Mouse (Mus musculus) limb, embryonic 12.5 days (tissue): ENCODE measurements around the gene Glod5. TPM values are rescaled to one million over a fixed set of nuclear protein-coding genes. Genes with fewer than 3 reads are reported as not detected.

Source experiments
- ATAC-seq: fragments of 200-750 bp; cut with Nextera tagmentation; 2 replicates; pipeline ENCODE4 v1.8.0; 2017; ENCODE audit warnings: low read depth, moderate TSS enrichment; ENCODE audit not compliant: insufficient number of reproducible peaks, insufficient read depth, low FRiP score, low TSS enrichment
- H3K27ac ChIP-seq: fragments of 300-500 bp; sonication (generic); 2 replicates; pipeline ENCODE4 v1.5.1; 2016; ENCODE audit warnings: mild to moderate bottlenecking, moderate library complexity
- H3K27me3 ChIP-seq: fragments of 300-500 bp; sonication (generic); 2 replicates; pipeline ENCODE4 v1.6.1; 2016; ENCODE audit warnings: mild to moderate bottlenecking, moderate library complexity
- H3K36me3 ChIP-seq: fragments of 300-500 bp; sonication (generic); 2 replicates; pipeline ENCODE4 v1.6.1; 2016; ENCODE audit warnings: mild to moderate bottlenecking, moderate library complexity
- H3K4me1 ChIP-seq: fragments of 300-500 bp; sonication (generic); replicated peaks from 2 replicates; pipeline ENCODE4 v1.6.1; 2016
- H3K4me2 ChIP-seq: fragments of 300-500 bp; sonication (generic); 2 replicates; pipeline ENCODE4 v1.6.1; 2016; ENCODE audit warnings: mild to moderate bottlenecking, moderate library complexity
- H3K4me3 ChIP-seq: fragments of 300-500 bp; sonication (generic); replicated peaks from 2 replicates; pipeline ENCODE4 v1.5.1; 2016; ENCODE audit warnings: mild to moderate bottlenecking
- H3K9ac ChIP-seq: fragments of 300-500 bp; sonication (generic); replicated peaks from 2 replicates; pipeline ENCODE4 v1.6.1; 2016; ENCODE audit warnings: mild to moderate bottlenecking, moderate library complexity
- H3K9me3 ChIP-seq: fragments of 300-500 bp; sonication (generic); 2 replicates; pipeline ENCODE4 v1.6.1; 2016; ENCODE audit warnings: mild to moderate bottlenecking, moderate library complexity
- WGBS: fragments of 180-500 bp; shearing (Covaris S2); methylation state at CpG from one replicate; pipeline ENCODE4 v1.1.7; 2016; 5-methylcytosine and 5-hydroxymethylcytosine counted together
- polyA plus RNA-seq: library from polyadenylated mRNA; unstranded; fragments of >200 nt; fragmentation: Nextera tagmentation; extraction: Ambion mirVana; gene quantifications from 2 replicates; pipeline ENCODE4 v1.2.1, GENCODE M21; 2016

Glod5 gene
- polyA plus RNA-seq, 1 experiment from 2014 or later: not detected

GRCm38 (mm10) chrX:7967596-7968201 lies 50.6 kb downstream of the Glod5 start:
- Histone ChIP-seq H3K36me3 (no peaks in the 10 kb centered on the region), H3K27ac (no peak overlapping the region), H3K4me3 (no peak overlapping the region), H3K9me3 (no peaks in the 10 kb centered on the region), H3K9ac (no peak overlapping the region), H3K27me3 (no peaks in the 10 kb centered on the region), H3K4me2 (no peak overlapping the region), H3K4me1 (no peaks in the 10 kb centered on the region)
- 74% methylated on average over 7 of the region's 9 CpGs for WGBS
- ATAC-seq: no peak

GRCm38 (mm10) chrX:7966161-7966560 lies 52.1 kb downstream of the Glod5 start:
- no peaks in the 10 kb centered on the region for H3K36me3 ChIP-seq
- 71% methylated on average over 4 of the region's 4 CpGs for WGBS
- H3K9me3 ChIP-seq: no peaks in the 10 kb centered on the region
- H3K4me2 ChIP-seq: no peak overlapping the region
- no peak overlapping the region for H3K4me3 ChIP-seq
- no peak overlapping the region for H3K9ac ChIP-seq
- H3K4me1 ChIP-seq: no peaks in the 10 kb centered on the region
- no peaks in the 10 kb centered on the region for H3K27me3 ChIP-seq
- ATAC-seq: no peak
- no peak overlapping the region for H3K27ac ChIP-seq

GRCm38 (mm10) chrX:7963829-7964626 lies 54.3 kb downstream of the Glod5 start:
- Histone ChIP-seq H3K4me3 (no peak overlapping the region), H3K9me3 (no peaks in the 10 kb centered on the region), H3K9ac (no peak overlapping the region), H3K27ac (no peak overlapping the region), H3K36me3 (no peaks in the 10 kb centered on the region), H3K4me2 (no peak overlapping the region), H3K27me3 (no peaks in the 10 kb centered on the region), H3K4me1 (no peaks in the 10 kb centered on the region)
- ATAC-seq: no peak
- WGBS: 77% methylated on average over 7 of the region's 7 CpGs

DNA sequence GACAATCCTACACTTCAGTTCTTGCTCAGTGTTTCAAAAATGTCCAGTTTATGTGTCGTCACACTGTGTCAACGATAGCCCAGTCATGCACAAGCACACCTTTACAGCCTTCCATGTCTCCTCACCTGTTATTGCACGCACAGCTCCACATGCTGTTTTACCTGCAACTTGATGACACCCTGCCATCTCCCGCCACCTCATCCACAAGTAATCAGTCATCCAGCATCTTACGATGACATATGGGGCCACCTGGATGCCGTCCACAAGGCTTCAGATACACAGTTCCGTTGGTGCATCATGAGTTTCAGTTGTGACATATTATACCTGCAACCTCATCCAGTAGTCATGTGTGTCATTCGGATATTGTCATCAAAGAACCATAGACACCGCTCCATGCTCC lies 59.4 kb downstream of the Glod5 start:
- Histone ChIP-seq H3K27ac (no peak overlapping the region), H3K4me2 (no peak overlapping the region), H3K4me1 (no peaks in the 10 kb centered on the region), H3K4me3 (no peak overlapping the region), H3K36me3 (no peaks in the 10 kb centered on the region), H3K9me3 (no peaks in the 10 kb centered on the region), H3K9ac (no peak overlapping the region), H3K27me3 (no peaks in the 10 kb centered on the region)
- whole genome bisulfite sequencing: 91% methylated on average over 9 of the region's 9 CpGs
- no peak for ATAC-seq

Other genes starting within 250 kb of the Glod5 start
- gene Gripap1, start 228.7 kb downstream of the Glod5 start, polyA plus RNA-seq: 43.5 and 44.7 TPM in 2 replicates
- gene Kcnd1, start 196.2 kb downstream of the Glod5 start, polyA plus RNA-seq: 0.80 and 0.90 TPM in 2 replicates
- gene Otud5, start 177.1 kb downstream of the Glod5 start, polyA plus RNA-seq: 58.0 and 67.0 TPM in 2 replicates
- 6.2 and 6.8 TPM in 2 replicates for gene Pim2, start 140.2 kb downstream of the Glod5 start, polyA plus RNA-seq
- gene Slc35a2, start 134.5 kb downstream of the Glod5 start, polyA plus RNA-seq: 26.8 and 30.8 TPM in 2 replicates
- 147 and 149 TPM in 2 replicates for gene Pqbp1, start 119.2 kb downstream of the Glod5 start, polyA plus RNA-seq
- gene Timm17b, start 119.1 kb downstream of the Glod5 start, polyA plus RNA-seq: 153 and 159 TPM in 2 replicates
- gene Gm10491, start 110.7 kb downstream of the Glod5 start, polyA plus RNA-seq: not detected in 2 replicates
- not detected in 2 replicates for gene Gm10490, start 109.0 kb downstream of the Glod5 start, polyA plus RNA-seq
- 0.35 and 0.99 TPM in 2 replicates for gene Pcsk1n, start 98.7 kb downstream of the Glod5 start, polyA plus RNA-seq
- not detected in 2 replicates for gene Eras, start 89.9 kb downstream of the Glod5 start, polyA plus RNA-seq
- 52.9 and 53.6 TPM in 2 replicates for gene Hdac6, start 70.6 kb downstream of the Glod5 start, polyA plus RNA-seq
- gene Gata1, start 40.4 kb downstream of the Glod5 start, polyA plus RNA-seq: 2.0 and 2.3 TPM in 2 replicates
- gene Suv39h1, start 56.3 kb upstream of the Glod5 start, polyA plus RNA-seq: 87.7 and 90.6 TPM in 2 replicates
- 0.10 and 0.31 TPM in 2 replicates for gene Was, start 72.0 kb upstream of the Glod5 start, polyA plus RNA-seq
- gene Wdr13, start 114.4 kb upstream of the Glod5 start, polyA plus RNA-seq: 20.5 and 20.9 TPM in 2 replicates
- 531 and 573 TPM in 2 replicates for gene Rbm3, start 127.4 kb upstream of the Glod5 start, polyA plus RNA-seq
- 13.8 and 14.6 TPM in 2 replicates for gene Tbc1d25, start 157.7 kb upstream of the Glod5 start, polyA plus RNA-seq
- 23.3 and 28.2 TPM in 2 replicates for gene Ebp, start 175.0 kb upstream of the Glod5 start, polyA plus RNA-seq
- gene Porcn, start 188.0 kb upstream of the Glod5 start, polyA plus RNA-seq: 11.4 and 13.2 TPM in 2 replicates
- 47.6 and 49.2 TPM in 2 replicates for gene Ftsj1, start 233.9 kb upstream of the Glod5 start, polyA plus RNA-seq